Mouse (Mus musculus) cerebellum, postnatal 10 days (tissue): ENCODE measurements around the gene Tex30.

Source experiments
- DNase-seq, 2 experiments: peaks; one replicate each; pipeline ENCODE4 v3.0.0; 2021; ENCODE audit warnings: mixed read lengths in 2 of 2

Gene Tex30

DNA sequence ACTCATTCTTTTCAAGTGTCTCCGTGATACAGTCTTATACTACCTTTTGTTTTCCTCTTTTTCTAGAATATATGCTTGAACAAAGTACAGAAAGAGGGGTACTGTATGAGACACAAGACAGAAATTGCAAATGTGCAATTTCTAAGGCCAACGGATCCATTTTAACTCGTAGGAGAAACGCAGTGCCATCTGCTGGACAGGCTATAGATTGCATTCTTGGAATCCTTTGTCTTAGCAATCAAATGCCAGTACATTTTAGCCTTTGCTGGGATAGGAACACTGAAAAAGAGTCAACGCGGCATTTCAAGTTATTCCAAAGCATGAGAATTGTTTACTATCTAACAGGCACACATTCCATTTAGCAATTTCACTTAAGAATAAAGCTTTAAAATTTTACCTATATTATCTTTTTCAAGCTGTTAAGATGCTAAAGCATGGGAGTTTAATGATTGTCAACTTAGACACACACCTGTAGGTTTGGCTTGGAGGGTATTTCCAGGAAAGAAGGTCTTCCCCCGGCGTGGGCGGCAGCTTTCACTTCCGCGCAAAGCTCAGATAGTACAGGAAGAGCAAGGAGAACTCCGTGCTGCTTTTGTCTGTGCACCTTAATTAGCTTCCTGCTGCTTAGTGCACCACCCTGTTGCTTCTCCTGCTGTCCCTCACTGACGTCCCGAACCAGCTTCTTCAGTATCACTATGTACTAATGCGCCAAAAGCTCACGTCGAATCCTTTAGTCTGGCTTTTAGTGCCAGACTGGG is 60.3 kb downstream of the Tex30 start:
- peak; percentile 78 to 79 for DNase-seq
